Mouse (Mus musculus) thymus, adult 2 months (tissue): Measurements from ENCODE around the gene Cttnbp2.

ENCODE experiments used
- CTCF ChIP-seq: fragments of 200-500 bp; IDR thresholded peaks from 2 replicates; pipeline ENCODE4 v1.5.1; 2012; ENCODE audit warnings: mild to moderate bottlenecking, control low read depth, low read length, moderate library complexity, borderline replicate concordance; ENCODE audit not compliant: control insufficient read depth, poor library complexity, insufficient read depth; ENCODE audit errors: extremely low read depth
- POLR2A ChIP-seq: fragments of 200-500 bp; IDR thresholded peaks from 2 replicates; pipeline ENCODE4 v1.6.1; 2012; ENCODE audit warnings: mild to moderate bottlenecking, low read length, control low read depth, moderate library complexity; ENCODE audit not compliant: control insufficient read depth, poor library complexity, insufficient read depth; ENCODE audit errors: extremely low read depth

DNA sequence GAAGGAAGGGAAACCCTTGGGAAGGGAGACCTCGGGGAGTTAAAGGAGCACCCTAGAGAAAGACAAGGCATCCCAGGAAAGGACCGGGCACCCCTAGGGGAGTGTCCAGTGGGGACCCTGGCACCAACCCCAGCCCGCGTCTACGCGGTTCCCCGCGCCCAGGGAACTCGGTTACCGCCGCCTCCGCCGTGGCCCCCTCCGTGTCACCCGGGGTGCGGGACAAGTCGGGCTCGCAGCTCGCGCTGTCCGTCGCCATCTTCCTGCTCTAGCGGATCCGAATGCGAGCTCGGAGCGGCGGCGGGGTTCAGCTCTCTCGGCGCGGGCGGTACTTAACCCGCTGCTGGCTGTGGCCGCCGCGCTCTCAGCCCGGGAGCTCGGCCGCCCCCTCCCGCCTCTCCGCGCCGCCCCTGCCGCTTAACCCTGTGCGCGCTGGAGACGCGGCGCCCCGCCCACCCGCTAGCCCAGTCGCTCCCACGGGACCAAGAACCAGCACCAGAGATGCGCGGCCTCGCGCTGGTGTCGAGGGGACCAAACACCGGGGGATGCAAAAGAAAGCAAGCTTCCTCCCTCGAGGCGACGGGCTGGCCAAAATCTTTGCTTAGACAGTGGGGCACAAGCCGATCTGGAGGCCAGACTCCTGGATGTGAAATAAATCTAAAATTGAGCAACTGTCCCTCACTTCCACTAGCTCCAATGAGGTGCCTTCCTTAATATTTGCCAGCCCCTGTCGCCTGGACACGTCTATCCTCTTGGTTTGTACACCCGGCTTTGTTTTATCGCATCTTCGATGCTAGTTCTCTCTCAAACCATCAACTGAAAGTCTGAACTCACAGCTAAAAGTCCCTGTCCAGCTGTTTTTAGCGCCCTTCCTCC, at the start of gene Cttnbp2:
- no peak for TF ChIP-seq CTCF
- TF ChIP-seq POLR2A: no peak
